Mouse (Mus musculus): ENCODE measurements around the gene Gm10487.
"Not testable (repeated sequence)": the region's sequence is repeated elsewhere in the genome, so short reads cannot be mapped to it uniquely, and the experiment has no call there.

The Gm10487 gene

DNA sequence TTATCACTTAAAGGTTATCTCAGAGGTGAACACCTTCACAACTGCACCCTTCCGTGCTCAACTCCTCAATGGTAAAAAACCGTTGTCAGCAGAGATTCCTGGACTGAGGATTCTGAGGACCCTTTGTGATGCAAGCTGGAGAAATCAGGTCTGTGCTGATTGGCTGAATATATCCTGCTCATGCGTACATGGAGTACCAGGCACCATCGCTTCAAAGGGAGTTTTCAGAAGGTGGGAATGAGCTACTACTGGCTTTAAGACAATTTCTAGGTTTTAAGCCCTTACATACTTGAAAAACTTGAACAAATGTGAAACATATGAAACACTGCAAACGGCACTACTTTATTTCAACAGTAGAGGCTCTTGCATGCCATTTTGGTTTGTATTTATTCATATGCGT, at the start of gene Gm10487:
Gm10487 (minus strand) TSS at position 101 of the 400 bp plus-strand sequence.
- not testable (repeated sequence) for DNase-seq (ENCODE audit: low spot score in 2 of 2)
